ENCODE assay signal across 17 mouse cellular contexts in genomic region chr5:72844294-72844693, GRCm38 (mm10). TPM values are rescaled to one million over a fixed set of nuclear protein-coding genes. Genes with fewer than 3 reads are reported as not detected.
DNase-seq lines count a peak whose midpoint lies in the region; ATAC-seq lines count a peak whose summit lies in the region.
"Had no signal": no experiment of that assay in that cellular context is flagged by ENCODE, and none has a peak within 500 bp of the region (broad histone marks: within the 10 kb centered on the region; RNA-seq: fewer than 3 reads in every experiment).

No protein-coding gene starts in this region.

- WGBS in intestine, embryonic 15.5 days = 24% methylated on average over 2 of the region's 2 CpGs
- WGBS in intestine, embryonic 16.5 days = 14% methylated on average over 2 of the region's 2 CpGs

- H3K27me3 ChIP-seq in intestine, embryonic 15.5 days (replicated peaks) = no peaks in the 10 kb centered on the region
- no peaks in the 10 kb centered on the region for H3K27me3 ChIP-seq in intestine, embryonic 16.5 days (replicated peaks; ENCODE audit: control insufficient read depth, insufficient read depth, low read length)
- H3K27me3 ChIP-seq in megakaryocyte, embryonic 14.5 days (replicated peaks) = no peaks in the 10 kb centered on the region
- H3K27me3 ChIP-seq: heart, embryonic 15.5 days; liver, embryonic 15.5 days; neural tube, embryonic 13.5 days had no signal

- intact Hi-C loops in left cerebral cortex, postnatal 10 days (cut with DNase I) = no loop called here

- H3K27ac ChIP-seq in intestine, embryonic 15.5 days = peak overlapping the region; percentile 22; the same call in 1 of the 2 replicates
- H3K27ac ChIP-seq in intestine, embryonic 16.5 days (ENCODE audit: low read length) = no peak overlapping the region
- H3K27ac ChIP-seq: heart, embryonic 15.5 days; hindbrain, postnatal 0 days; layer of hippocampus, adult 2 months; liver, embryonic 15.5 days; neural tube, embryonic 13.5 days had no signal

- DNase-seq in A20 (ENCODE audit: low read depth, low spot score) = peak; percentile 85
- DNase-seq in brain, adult 2 months (ENCODE audit: low read depth, low spot score) = peak; percentile 36
- DNase-seq in layer of hippocampus, postnatal 25 days (ENCODE audit: extremely low spot score in 1 of 2, low spot score in 1 of 2) = no peak
- DNase-seq in left cerebral cortex, postnatal 10 days (ENCODE audit: extremely low spot score in 1 of 2, low spot score in 2 of 2) = no peak
- no peak for DNase-seq in kidney, postnatal 25 days
- DNase-seq: cerebellum, postnatal 36 days; midbrain, embryonic 14.5 days; thymus, postnatal 4 days had no signal

- ATAC-seq in intestine, embryonic 15.5 days = 0 out of 2 replicates have a peak, but pooled peaks have one; percentile 29
- no peak for ATAC-seq in intestine, embryonic 16.5 days
- ATAC-seq: activated CD4-positive, CD25-positive, alpha-beta regulatory T cell, adult 4 months; hindbrain, postnatal 0 days had no signal

- H3K4me2 ChIP-seq in intestine, embryonic 15.5 days (replicated peaks) = no peak overlapping the region
- no peak overlapping the region for H3K4me2 ChIP-seq in intestine, embryonic 16.5 days (ENCODE audit: low read depth, low read length)
- H3K4me2 ChIP-seq: heart, embryonic 15.5 days; liver, embryonic 15.5 days; neural tube, embryonic 13.5 days had no signal

- H3K36me3 ChIP-seq in intestine, embryonic 15.5 days = 0 out of 2 replicates have a peak, but pooled peaks cover 3% of the 10 kb centered on the region
- H3K36me3 ChIP-seq in intestine, embryonic 16.5 days (ENCODE audit: control insufficient read depth, insufficient read depth, low read length) = no peaks in the 10 kb centered on the region
- H3K36me3 ChIP-seq in megakaryocyte, embryonic 14.5 days (replicated peaks; ENCODE audit: low read length) = peaks cover 88% of the 10 kb centered on the region
- H3K36me3 ChIP-seq: heart, embryonic 15.5 days; liver, embryonic 15.5 days; neural tube, embryonic 13.5 days had no signal

- H3K4me1 ChIP-seq in intestine, embryonic 15.5 days (replicated peaks) = peaks cover 11% of the 10 kb centered on the region; the same call in 1 of the 2 replicates
- H3K4me1 ChIP-seq in intestine, embryonic 16.5 days (ENCODE audit: control insufficient read depth, insufficient read depth, low read length) = peaks cover 11% of the 10 kb centered on the region; the same call in 1 of the 2 replicates
- H3K4me1 ChIP-seq in megakaryocyte, embryonic 14.5 days = peaks cover 88% of the 10 kb centered on the region

- no peak overlapping the region for H3K9ac ChIP-seq in intestine, embryonic 15.5 days
- no peak overlapping the region for H3K9ac ChIP-seq in intestine, embryonic 16.5 days (ENCODE audit: low read depth, low read length)
- H3K9ac ChIP-seq: heart, embryonic 15.5 days; liver, embryonic 15.5 days; neural tube, embryonic 13.5 days had no signal

- H3K9me3 ChIP-seq in intestine, embryonic 15.5 days = no peaks in the 10 kb centered on the region
- no peaks in the 10 kb centered on the region for H3K9me3 ChIP-seq in intestine, embryonic 16.5 days (ENCODE audit: control insufficient read depth, low read length)
- H3K9me3 ChIP-seq in megakaryocyte, embryonic 14.5 days = no peaks in the 10 kb centered on the region
- H3K9me3 ChIP-seq: heart, embryonic 15.5 days; liver, embryonic 15.5 days had no signal

- no peak overlapping the region for H3K4me3 ChIP-seq in intestine, embryonic 15.5 days (replicated peaks)
- H3K4me3 ChIP-seq in intestine, embryonic 16.5 days (ENCODE audit: low read length) = no peak overlapping the region
- peak overlapping the region; percentile 65 for H3K4me3 ChIP-seq in megakaryocyte, embryonic 14.5 days (replicated peaks)
- H3K4me3 ChIP-seq: heart, embryonic 15.5 days; layer of hippocampus, adult 2 months; liver, embryonic 15.5 days; neural tube, embryonic 13.5 days had no signal

RNA-seq across cellular contexts. Expression of gene Tec, which starts 24.0 kb away (rescaled TPM):
- 12.8 and 13.0 TPM in 2 replicates for polyA plus RNA-seq in intestine, embryonic 15.5 days (2015; fragmentation: Nextera tagmentation; extraction: Ambion mirVana)
- 14.9 and 15.0 TPM in 2 replicates for polyA plus RNA-seq in intestine, embryonic 16.5 days (2015; fragmentation: Nextera tagmentation; extraction: Ambion mirVana)
- 0.80 and 4.6 TPM in 2 replicates for polyA plus RNA-seq in megakaryocyte, embryonic 14.5 days (2012; ENCODE audit: insufficient read depth, low replicate concordance)
- 1 to 10 TPM in 1 of 2 experiments, under 1 TPM in 1; 0.94 to 1.4 TPM for total RNA-seq in layer of hippocampus, postnatal 25 days (2021)
- 10 to 100 TPM in 1 of 2 experiments, 1 to 10 TPM in 1; 7.3 to 12.4 TPM for total RNA-seq in left cerebral cortex, postnatal 10 days (2021)

Comparison
In these comparisons a context has a peak if more than half of its experiments do, and no peak if none do; other contexts are left out.
1. DNase-seq: peak in A20 (single experiment) and brain, adult 2 months (single experiment); none in layer of hippocampus, postnatal 25 days (0 of 2), left cerebral cortex, postnatal 10 days (0 of 2) and kidney, postnatal 25 days (0 of 2).